Mouse (Mus musculus): ENCODE measurements around the gene Camta2.

- TF ChIP-seq FLI1 (IDR thresholded peaks at IDR 0.05; ENCODE audit: low read length) (no peak), GATA1 (IDR thresholded peaks at IDR 0.05; ENCODE audit: borderline replicate concordance, low read length) (no peak)
Measured at GRCm38 (mm10) chr11:70626877-70627276, 61.0 kb downstream of the Camta2 start.

All from megakaryocyte, embryonic 14.5 days (primary cell).